Mouse (Mus musculus) hindbrain, embryonic 11.5 days (tissue): ENCODE results near the gene Egf. TPM values are rescaled to one million over a fixed set of nuclear protein-coding genes. Genes with fewer than 3 reads are reported as not detected.

Experiments
- ATAC-seq: fragments of 200-750 bp; cut with Nextera tagmentation; 2 replicates; pipeline ENCODE4 v1.8.0; 2017; ENCODE audit warnings: mild to moderate bottlenecking, moderate TSS enrichment, moderate library complexity; ENCODE audit not compliant: low FRiP score
- DNase-seq: peaks from one replicate; pipeline ENCODE4 v3.0.0-alpha.2; 2015; ENCODE audit warnings: low spot score
- H3K27ac ChIP-seq: fragments of 300-500 bp; sonication (generic); 2 replicates; pipeline ENCODE4 v1.5.1; 2014; ENCODE audit warnings: mild to moderate bottlenecking, low read depth, low read length
- H3K27me3 ChIP-seq: fragments of 300-500 bp; sonication (generic); 2 replicates; pipeline ENCODE4 v1.6.1; 2014; ENCODE audit warnings: mild to moderate bottlenecking, low read length, moderate library complexity, mixed read lengths; ENCODE audit not compliant: control insufficient read depth, insufficient read depth
- H3K36me3 ChIP-seq: fragments of 300-500 bp; sonication (generic); 2 replicates; pipeline ENCODE4 v1.6.1; 2014; ENCODE audit warnings: mild to moderate bottlenecking, low read length, moderate library complexity, mixed read lengths; ENCODE audit not compliant: control insufficient read depth, insufficient read depth
- H3K4me1 ChIP-seq: fragments of 300-500 bp; sonication (generic); replicated peaks from 2 replicates; pipeline ENCODE4 v1.6.1; 2014; ENCODE audit warnings: low read length, mixed read lengths; ENCODE audit not compliant: control insufficient read depth, insufficient read depth
- H3K4me2 ChIP-seq: fragments of 300-500 bp; sonication (generic); replicated peaks from 2 replicates; pipeline ENCODE4 v1.6.1; 2014; ENCODE audit warnings: mild to moderate bottlenecking, low read depth, low read length
- H3K4me3 ChIP-seq: fragments of 300-500 bp; sonication (generic); 2 replicates; pipeline ENCODE4 v1.5.1; 2014; ENCODE audit warnings: low read depth, low read length
- H3K9ac ChIP-seq: fragments of 300-500 bp; sonication (generic); 2 replicates; pipeline ENCODE4 v1.6.1; 2014; ENCODE audit warnings: low read depth, low read length
- H3K9me3 ChIP-seq: fragments of 300-500 bp; sonication (generic); 2 replicates; pipeline ENCODE4 v1.6.1; 2016; ENCODE audit warnings: low read length; ENCODE audit not compliant: control insufficient read depth
- WGBS: fragments of 180-500 bp; shearing (Covaris S2); extraction: QIAGEN DNeasy Blood & Tissue Kit; methylation state at CpG from one replicate; pipeline ENCODE4 v1.1.7; 2014; 5-methylcytosine and 5-hydroxymethylcytosine counted together
- polyA plus RNA-seq: library from polyadenylated mRNA; unstranded; fragments of >200 nt; fragmentation: Nextera tagmentation; extraction: Ambion mirVana; gene quantifications from 2 replicates; pipeline ENCODE4 v1.2.1, GENCODE M21; 2014

Gene Egf
- polyA plus RNA-seq: 1.4 and 2.0 TPM in 2 replicates

GRCm38 (mm10) chr3:129754650-129755604 is at the start of gene Egf:
Gene Egf (minus strand): TSS chr3:129755316.
- Histone ChIP-seq H3K9ac (no peak within 1 kb of the TSS; the same call in 1 of the 2 replicates), H3K4me3 (no peak within 1 kb of the TSS), H3K9me3 (no peaks in the 10 kb centered on the region), H3K4me1 (no peaks in the 10 kb centered on the region; the same call in 1 of the 2 replicates), H3K27ac (no peak within 1 kb of the TSS), H3K4me2 (peak within 1 kb of the TSS; percentile 17), H3K27me3 (peaks cover 2% of the 10 kb centered on the region; the same call in 1 of the 2 replicates), H3K36me3 (no peaks in the 10 kb centered on the region)
- peak; percentile 27 for DNase-seq
- no peak for ATAC-seq
- 12% methylated on average over 20 of the region's 20 CpGs for WGBS

- no peak for DNase-seq
- no peak for ATAC-seq
- H3K4me2 ChIP-seq: no peak within 1 kb of the TSS
- no peak within 1 kb of the TSS for H3K9ac ChIP-seq
- 82% methylated on average over 10 of the region's 10 CpGs for WGBS
- H3K27me3 ChIP-seq: no peaks in the 10 kb centered on the region
- H3K36me3 ChIP-seq: no peaks in the 10 kb centered on the region
- H3K27ac ChIP-seq: no peak within 1 kb of the TSS
- no peaks in the 10 kb centered on the region for H3K9me3 ChIP-seq
- H3K4me1 ChIP-seq: no peaks in the 10 kb centered on the region
- no peak within 1 kb of the TSS for H3K4me3 ChIP-seq
These were observed 48.6 kb upstream of the Egf start, which contains the start of gene Lrit3 for GRCm38 (mm10) chr3:129803765-129804164. Gene Lrit3 (minus strand): TSS chr3:129804030.

- ATAC-seq: no peak
- H3K27ac ChIP-seq: no peak overlapping the region
- H3K9ac ChIP-seq: no peak overlapping the region
- 91% methylated on average over 2 of the region's 2 CpGs for WGBS
- H3K9me3 ChIP-seq: no peaks in the 10 kb centered on the region
- H3K27me3 ChIP-seq: no peaks in the 10 kb centered on the region
- H3K4me3 ChIP-seq: no peak overlapping the region
- H3K4me2 ChIP-seq: no peak overlapping the region
- H3K4me1 ChIP-seq: no peaks in the 10 kb centered on the region
- no peak for DNase-seq
- no peaks in the 10 kb centered on the region for H3K36me3 ChIP-seq
These were observed 43.9 kb upstream of the Egf start for GRCm38 (mm10) chr3:129799011-129799410.

- no peaks in the 10 kb centered on the region for H3K4me1 ChIP-seq
- no peaks in the 10 kb centered on the region for H3K27me3 ChIP-seq
- WGBS: 85% methylated on average over 11 of the region's 11 CpGs
- no peak for DNase-seq
- H3K9ac ChIP-seq: no peak overlapping the region
- no peak overlapping the region for H3K4me3 ChIP-seq
- no peaks in the 10 kb centered on the region for H3K36me3 ChIP-seq
- no peak overlapping the region for H3K4me2 ChIP-seq
- H3K9me3 ChIP-seq: no peaks in the 10 kb centered on the region
- no peak overlapping the region for H3K27ac ChIP-seq
- no peak for ATAC-seq
These were observed 43.4 kb upstream of the Egf start for GRCm38 (mm10) chr3:129798551-129798950.

- 81% methylated on average over 5 of the region's 5 CpGs for WGBS
- no peak overlapping the region for H3K27ac ChIP-seq
- no peaks in the 10 kb centered on the region for H3K4me1 ChIP-seq
- no peaks in the 10 kb centered on the region for H3K9me3 ChIP-seq
- no peak overlapping the region for H3K4me3 ChIP-seq
- H3K36me3 ChIP-seq: no peaks in the 10 kb centered on the region
- ATAC-seq (no peak), DNase-seq (no peak)
- H3K4me2 ChIP-seq: no peak overlapping the region
- H3K27me3 ChIP-seq: no peaks in the 10 kb centered on the region
- no peak overlapping the region for H3K9ac ChIP-seq
These were observed 42.2 kb upstream of the Egf start for GRCm38 (mm10) chr3:129797341-129797740.

GRCm38 (mm10) chr3:129793801-129794200 is 38.7 kb upstream of the Egf start:
- 91% methylated on average over 5 of the region's 5 CpGs for WGBS
- no peaks in the 10 kb centered on the region for H3K36me3 ChIP-seq

GRCm38 (mm10) chr3:129782746-129783145 is 27.6 kb upstream of the Egf start:
- DNase-seq (peak; percentile 10), ATAC-seq (no peak)
- Histone ChIP-seq H3K27ac (no peak overlapping the region), H3K4me1 (no peaks in the 10 kb centered on the region), H3K27me3 (no peaks in the 10 kb centered on the region), H3K4me2 (no peak overlapping the region), H3K36me3 (no peaks in the 10 kb centered on the region), H3K9me3 (no peaks in the 10 kb centered on the region), H3K4me3 (no peak overlapping the region), H3K9ac (no peak overlapping the region)
- WGBS: 91% methylated on average over 3 of the region's 3 CpGs

More at GRCm38 (mm10) chr3:129793801-129794200, 38.7 kb upstream of the Egf start:
- Histone ChIP-seq H3K9ac (no peak overlapping the region), H3K4me3 (no peak overlapping the region), H3K9me3 (no peaks in the 10 kb centered on the region), H3K27me3 (no peaks in the 10 kb centered on the region), H3K27ac (no peak overlapping the region), H3K4me1 (no peaks in the 10 kb centered on the region), H3K4me2 (no peak overlapping the region)
- ATAC-seq (no peak), DNase-seq (no peak)

- H3K27ac ChIP-seq: no peak overlapping the region
- no peak overlapping the region for H3K9ac ChIP-seq
- H3K4me3 ChIP-seq: no peak overlapping the region
- no peaks in the 10 kb centered on the region for H3K36me3 ChIP-seq
- no peaks in the 10 kb centered on the region for H3K9me3 ChIP-seq
- DNase-seq (no peak), ATAC-seq (no peak)
- 52% methylated on average over 10 of the region's 10 CpGs for WGBS
- H3K4me2 ChIP-seq: no peak overlapping the region
- H3K27me3 ChIP-seq: no peaks in the 10 kb centered on the region
- H3K4me1 ChIP-seq: no peaks in the 10 kb centered on the region
These were observed 26.3 kb upstream of the Egf start for GRCm38 (mm10) chr3:129781435-129781834.

GRCm38 (mm10) chr3:129771210-129771609 is 16.1 kb upstream of the Egf start:
- no peaks in the 10 kb centered on the region for H3K36me3 ChIP-seq
- DNase-seq (no peak), ATAC-seq (no peak)
- H3K27me3 ChIP-seq: no peaks in the 10 kb centered on the region
- no peak overlapping the region for H3K4me2 ChIP-seq
- H3K27ac ChIP-seq: no peak overlapping the region
- no peaks in the 10 kb centered on the region for H3K9me3 ChIP-seq
- no peak overlapping the region for H3K4me3 ChIP-seq
- 80% methylated on average over 6 of the region's 6 CpGs for WGBS
- H3K9ac ChIP-seq: no peak overlapping the region
- H3K4me1 ChIP-seq: no peaks in the 10 kb centered on the region
